8 mouse cellular contexts compared by ENCODE assay signal in the genomic region with DNA sequence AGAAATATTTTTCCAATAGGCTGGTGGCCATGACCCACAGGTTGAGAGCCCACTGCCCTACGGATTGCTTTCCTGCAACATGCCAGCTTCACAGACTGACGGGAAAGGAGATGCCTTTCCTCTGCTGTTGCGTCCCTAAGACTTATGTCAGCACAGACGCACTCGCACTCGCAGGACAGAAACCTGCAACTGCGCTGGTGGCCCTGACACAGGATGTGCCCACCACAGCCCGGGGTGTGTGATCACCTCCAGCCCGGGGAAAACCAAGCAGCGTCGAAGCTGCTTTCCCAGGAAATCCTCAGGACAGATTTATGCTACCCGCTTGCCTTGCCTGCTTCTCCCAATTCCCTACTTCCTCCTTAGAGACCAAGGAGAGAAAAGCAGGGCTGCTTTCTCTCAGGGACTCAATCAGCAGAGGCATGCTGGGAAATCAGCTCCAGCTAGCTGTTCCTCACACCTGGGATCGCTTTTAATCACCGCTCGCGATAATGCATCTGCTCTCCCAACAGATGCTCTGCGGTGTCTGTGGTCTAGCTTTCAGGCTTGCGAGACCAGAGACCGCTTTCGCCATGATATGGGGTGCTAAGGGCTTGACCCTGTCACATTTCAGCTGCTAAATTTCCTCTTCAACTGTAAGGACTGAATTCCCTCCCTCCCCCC. TPM values are rescaled to one million over a fixed set of nuclear protein-coding genes. Genes with fewer than 3 reads are reported as not detected.
A peak's percentile ranks its signal among the peaks of the same experiment; 100 is the strongest.
DNase-seq lines count a peak whose midpoint lies in the region; ATAC-seq and TF ChIP-seq lines count a peak whose summit lies in the region.

No protein-coding gene starts in this region.

- H3K4me1 ChIP-seq in neural tube, embryonic 15.5 days = peaks cover 14% of the 10 kb centered on the region

- H3K27ac ChIP-seq in gastrocnemius, adult 2 months = no peak overlapping the region
- peak overlapping the region; percentile 56 for H3K27ac ChIP-seq in neural tube, embryonic 15.5 days (replicated peaks)

- H3K4me3 ChIP-seq in gastrocnemius, adult 2 months = peak overlapping the region; percentile 19; the same call in 1 of the 2 replicates
- peak overlapping the region; percentile 24 for H3K4me3 ChIP-seq in neural tube, embryonic 15.5 days (replicated peaks)

- TF ChIP-seq CTCF in gastrocnemius, adult 2 months (IDR thresholded peaks at IDR 0.05) = no peak

- WGBS in neural tube, embryonic 15.5 days = 20% methylated on average over 20 of the region's 20 CpGs

- H3K36me3 ChIP-seq in neural tube, embryonic 15.5 days = no peaks in the 10 kb centered on the region

- no peaks in the 10 kb centered on the region for H3K9me3 ChIP-seq in neural tube, embryonic 15.5 days (replicated peaks)

- no peak for DNase-seq in gastrocnemius, adult 2 months
- no peak for DNase-seq in gastrocnemius, adult 18-20 months (ENCODE audit: low spot score)
- DNase-seq in right cerebral cortex, adult 18-20 months = peak; percentile 33
- no peak for DNase-seq in right cerebral cortex, postnatal 14 days
- DNase-seq in kidney, postnatal 4 days = peak; percentile 28 to 45
- DNase-seq in left cerebral cortex, postnatal 4 days = no peak
- no peak for DNase-seq in lung, postnatal 36 days

- peak; percentile 68 for ATAC-seq in neural tube, embryonic 15.5 days (ENCODE audit: low FRiP score)

- H3K27me3 ChIP-seq in neural tube, embryonic 15.5 days (replicated peaks) = no peaks in the 10 kb centered on the region

- intact Hi-C loops in gastrocnemius, adult 2 months (cut with DNase I) = no loop called here
- intact Hi-C loops in left cerebral cortex, postnatal 4 days (cut with DNase I) = no loop called here

- H3K9ac ChIP-seq in neural tube, embryonic 15.5 days (replicated peaks) = peak overlapping the region; percentile 39; the same call in 1 of the 2 replicates

- H3K4me2 ChIP-seq in neural tube, embryonic 15.5 days = peak overlapping the region; percentile 58

RNA-seq across cellular contexts. Expression of a gene that starts 34.1 kb away (rescaled TPM):
- total RNA-seq in gastrocnemius, adult 2 months (2021) = 10 to 100 TPM; 80.2 to 99.2 TPM
- total RNA-seq in gastrocnemius, adult 18-20 months (2021) = 10 to 100 TPM; 81.4 to 99.0 TPM
- 18.9 and 20.1 TPM in 2 replicates for polyA plus RNA-seq in neural tube, embryonic 15.5 days (2015; fragmentation: Nextera tagmentation; extraction: Ambion mirVana)
- 10 to 100 TPM; 20.8 to 24.9 TPM for total RNA-seq in left cerebral cortex, postnatal 4 days (2021)

RNA-seq across cellular contexts. Expression of a gene that starts 39.7 kb away (rescaled TPM):
- 10 to 100 TPM in 1 of 2 experiments, 1 to 10 TPM in 1; 4.1 to 10.7 TPM for total RNA-seq in gastrocnemius, adult 2 months (2021)
- total RNA-seq in gastrocnemius, adult 18-20 months (2021) = 1 to 10 TPM; 3.6 to 7.3 TPM
- 11.4 and 14.8 TPM in 2 replicates for polyA plus RNA-seq in neural tube, embryonic 15.5 days (2015; fragmentation: Nextera tagmentation; extraction: Ambion mirVana)
- total RNA-seq in left cerebral cortex, postnatal 4 days (2021) = 1 to 10 TPM; 6.0 to 6.8 TPM

Comparison
In these comparisons a context has a peak if more than half of its experiments do, and no peak if none do; other contexts are left out.
1. DNase-seq: peak in right cerebral cortex, adult 18-20 months (single experiment) and kidney, postnatal 4 days (2 of 2); none in gastrocnemius, adult 2 months (single experiment), gastrocnemius, adult 18-20 months (single experiment), right cerebral cortex, postnatal 14 days (single experiment), left cerebral cortex, postnatal 4 days (single experiment) and lung, postnatal 36 days (single experiment).